Mouse (Mus musculus): ENCODE measurements around the gene Rbfox3. TPM values are rescaled to one million over a fixed set of nuclear protein-coding genes. Genes with fewer than 3 reads are reported as not detected.

Rbfox3 gene
- 0.08 and 0.19 TPM in 2 replicates for polyA plus RNA-seq (2012; rRNA removed)

- no peak for TF ChIP-seq POLR2A (IDR thresholded peaks at IDR 0.05; ENCODE audit: low read depth, low read length)
- no peak for TF ChIP-seq CTCF (IDR thresholded peaks at IDR 0.05; ENCODE audit: extremely low read depth, insufficient read length, insufficient replicate concordance, low read depth, low read length)
- Histone ChIP-seq H3K36me3 (ENCODE audit: control insufficient read depth, insufficient read depth, low read length) (no peaks in the 10 kb centered on the region), H3K27me3 (ENCODE audit: control insufficient read depth, insufficient read depth, low read length) (peaks cover 39% of the 10 kb centered on the region), H3K27ac (ENCODE audit: insufficient read depth, low read depth, low read length) (no peak within 1 kb of the TSS), H3K4me3 (ENCODE audit: low read depth, low read length) (no peak within 1 kb of the TSS), H3K4me1 (ENCODE audit: control insufficient read depth, insufficient read depth, insufficient read length, low read length) (no peaks in the 10 kb centered on the region)
- WGBS = 32% methylated on average over 4 of the region's 4 CpGs
Measured at GRCm38 (mm10) chr11:118911307-118912070, at the start of gene Rbfox3. TSS of gene Rbfox3 (minus strand) at chr11:118911597.

- Histone ChIP-seq H3K4me1 (ENCODE audit: control insufficient read depth, insufficient read depth, insufficient read length, low read length) (no peaks in the 10 kb centered on the region), H3K4me3 (ENCODE audit: low read depth, low read length) (no peak overlapping the region), H3K27me3 (ENCODE audit: control insufficient read depth, insufficient read depth, low read length) (no peaks in the 10 kb centered on the region), H3K27ac (ENCODE audit: insufficient read depth, low read depth, low read length) (no peak overlapping the region), H3K36me3 (ENCODE audit: control insufficient read depth, insufficient read depth, low read length) (no peaks in the 10 kb centered on the region)
- no peak for TF ChIP-seq POLR2A (IDR thresholded peaks at IDR 0.05; ENCODE audit: low read depth, low read length)
- no peak for TF ChIP-seq CTCF (IDR thresholded peaks at IDR 0.05; ENCODE audit: extremely low read depth, insufficient read length, insufficient replicate concordance, low read depth, low read length)
- 40% methylated on average over 3 of the region's 3 CpGs for WGBS
Measured at GRCm38 (mm10) chr11:118960649-118961048, 49.3 kb upstream of the Rbfox3 start.

GRCm38 (mm10) chr11:118957070-118957471 lies 45.7 kb upstream of the Rbfox3 start:
- no peak overlapping the region for H3K4me3 ChIP-seq (ENCODE audit: low read depth, low read length)

GRCm38 (mm10) chr11:118955016-118955415 lies 43.6 kb upstream of the Rbfox3 start:
- Histone ChIP-seq H3K4me3 (ENCODE audit: low read depth, low read length) (no peak overlapping the region), H3K4me1 (ENCODE audit: control insufficient read depth, insufficient read depth, insufficient read length, low read length) (no peaks in the 10 kb centered on the region), H3K27ac (ENCODE audit: insufficient read depth, low read depth, low read length) (no peak overlapping the region), H3K27me3 (ENCODE audit: control insufficient read depth, insufficient read depth, low read length) (no peaks in the 10 kb centered on the region), H3K36me3 (ENCODE audit: control insufficient read depth, insufficient read depth, low read length) (no peaks in the 10 kb centered on the region)
- WGBS = 55% methylated on average over 6 of the region's 6 CpGs
- TF ChIP-seq CTCF (IDR thresholded peaks at IDR 0.05; ENCODE audit: extremely low read depth, insufficient read length, insufficient replicate concordance, low read depth, low read length) (no peak), POLR2A (IDR thresholded peaks at IDR 0.05; ENCODE audit: low read depth, low read length) (no peak)

More at GRCm38 (mm10) chr11:118957070-118957471, 45.7 kb upstream of the Rbfox3 start:
- 66% methylated on average over 14 of the region's 14 CpGs for WGBS
- TF ChIP-seq POLR2A (IDR thresholded peaks at IDR 0.05; ENCODE audit: low read depth, low read length) (no peak), CTCF (IDR thresholded peaks at IDR 0.05; ENCODE audit: extremely low read depth, insufficient read length, insufficient replicate concordance, low read depth, low read length) (no peak)
- H3K4me1 ChIP-seq (ENCODE audit: control insufficient read depth, insufficient read depth, insufficient read length, low read length) = no peaks in the 10 kb centered on the region
- H3K36me3 ChIP-seq (ENCODE audit: control insufficient read depth, insufficient read depth, low read length) = no peaks in the 10 kb centered on the region
- no peak overlapping the region for H3K27ac ChIP-seq (ENCODE audit: insufficient read depth, low read depth, low read length)
- H3K27me3 ChIP-seq (ENCODE audit: control insufficient read depth, insufficient read depth, low read length) = no peaks in the 10 kb centered on the region

GRCm38 (mm10) chr11:118945868-118946267 lies 34.5 kb upstream of the Rbfox3 start:
- Histone ChIP-seq H3K4me3 (ENCODE audit: low read depth, low read length) (no peak overlapping the region), H3K4me1 (ENCODE audit: control insufficient read depth, insufficient read depth, insufficient read length, low read length) (no peaks in the 10 kb centered on the region), H3K36me3 (ENCODE audit: control insufficient read depth, insufficient read depth, low read length) (no peaks in the 10 kb centered on the region), H3K27ac (ENCODE audit: insufficient read depth, low read depth, low read length) (no peak overlapping the region), H3K27me3 (ENCODE audit: control insufficient read depth, insufficient read depth, low read length) (no peaks in the 10 kb centered on the region)
- no peak for TF ChIP-seq POLR2A (IDR thresholded peaks at IDR 0.05; ENCODE audit: low read depth, low read length)
- no peak for TF ChIP-seq CTCF (IDR thresholded peaks at IDR 0.05; ENCODE audit: extremely low read depth, insufficient read length, insufficient replicate concordance, low read depth, low read length)
- WGBS = 33% methylated on average over 8 of the region's 8 CpGs

- H3K27me3 ChIP-seq (ENCODE audit: control insufficient read depth, insufficient read depth, low read length) = peaks cover 2% of the 10 kb centered on the region; the same call in 1 of the 2 replicates
- 48% methylated on average over 5 of the region's 5 CpGs for WGBS
- TF ChIP-seq CTCF (IDR thresholded peaks at IDR 0.05; ENCODE audit: extremely low read depth, insufficient read length, insufficient replicate concordance, low read depth, low read length) = no peak
- no peak for TF ChIP-seq POLR2A (IDR thresholded peaks at IDR 0.05; ENCODE audit: low read depth, low read length)
- H3K4me3 ChIP-seq (ENCODE audit: low read depth, low read length) = no peak overlapping the region
- no peaks in the 10 kb centered on the region for H3K4me1 ChIP-seq (ENCODE audit: control insufficient read depth, insufficient read depth, insufficient read length, low read length)
- H3K36me3 ChIP-seq (ENCODE audit: control insufficient read depth, insufficient read depth, low read length) = no peaks in the 10 kb centered on the region
- H3K27ac ChIP-seq (ENCODE audit: insufficient read depth, low read depth, low read length) = no peak overlapping the region
Measured at GRCm38 (mm10) chr11:118941268-118941667, 29.9 kb upstream of the Rbfox3 start.

- Histone ChIP-seq H3K4me1 (ENCODE audit: control insufficient read depth, insufficient read depth, insufficient read length, low read length) (no peaks in the 10 kb centered on the region), H3K27ac (ENCODE audit: insufficient read depth, low read depth, low read length) (no peak overlapping the region), H3K4me3 (ENCODE audit: low read depth, low read length) (no peak overlapping the region), H3K36me3 (ENCODE audit: control insufficient read depth, insufficient read depth, low read length) (no peaks in the 10 kb centered on the region), H3K27me3 (ENCODE audit: control insufficient read depth, insufficient read depth, low read length) (peaks cover 2% of the 10 kb centered on the region; the same call in 1 of the 2 replicates)
- WGBS = 81% methylated on average over 11 of the region's 11 CpGs
- TF ChIP-seq POLR2A (IDR thresholded peaks at IDR 0.05; ENCODE audit: low read depth, low read length) (no peak), CTCF (IDR thresholded peaks at IDR 0.05; ENCODE audit: extremely low read depth, insufficient read length, insufficient replicate concordance, low read depth, low read length) (no peak)
Measured at GRCm38 (mm10) chr11:118940539-118940938, 29.1 kb upstream of the Rbfox3 start.

Data from small intestine, adult 2 months (tissue).